Mouse (Mus musculus): ENCODE measurements around the gene Cfap45. TPM values are rescaled to one million over a fixed set of nuclear protein-coding genes. Genes with fewer than 3 reads are reported as not detected.

Cfap45 gene
- polyA plus RNA-seq, 1 experiment from 2014 or later: 5.2 TPM

- no peaks in the 10 kb centered on the region for H3K9me3 ChIP-seq
- peak within 1 kb of the TSS; percentile 65 for H3K9ac ChIP-seq
- peaks cover 62% of the 10 kb centered on the region for H3K27me3 ChIP-seq
- peak within 1 kb of the TSS; percentile 56 for H3K4me2 ChIP-seq
- ATAC-seq (ENCODE audit: low FRiP score): peak; percentile 33
- 2% methylated on average over 30 of the region's 30 CpGs for WGBS
- H3K4me3 ChIP-seq: peak within 1 kb of the TSS; percentile 42
- peaks cover 50% of the 10 kb centered on the region for H3K4me1 ChIP-seq (replicated peaks)
- 0 out of 2 replicates have a peak within 1 kb of the TSS, but pooled peaks have one; percentile 12 for H3K27ac ChIP-seq
- peaks cover 42% of the 10 kb centered on the region for H3K36me3 ChIP-seq
Measured at GRCm38 (mm10) chr1:172499765-172500441, 20.7 kb upstream of the Cfap45 start, which contains the start of gene Tagln2. TSS of gene Tagln2 (plus strand) at chr1:172500047.

- peak overlapping the region; percentile 12; the same call in 1 of the 2 replicates for H3K27ac ChIP-seq
- peak overlapping the region; percentile 56 for H3K4me2 ChIP-seq
- peak; percentile 6; the same call in 1 of the 2 replicates for ATAC-seq (ENCODE audit: low FRiP score)
- H3K36me3 ChIP-seq: peaks cover 34% of the 10 kb centered on the region
- 1% methylated on average over 56 of the region's 56 CpGs for WGBS
- H3K4me1 ChIP-seq (replicated peaks): peaks cover 52% of the 10 kb centered on the region
- peaks cover 62% of the 10 kb centered on the region for H3K27me3 ChIP-seq
- peak overlapping the region; percentile 42 for H3K4me3 ChIP-seq
- H3K9me3 ChIP-seq: no peaks in the 10 kb centered on the region
- peak overlapping the region; percentile 65 for H3K9ac ChIP-seq
Measured at GRCm38 (mm10) chr1:172500451-172501370, 19.9 kb upstream of the Cfap45 start.

GRCm38 (mm10) chr1:172501371-172502144, 19.0 kb upstream of the Cfap45 start:
- WGBS: 26% methylated on average over 13 of the region's 13 CpGs
- peak; percentile 6; the same call in 1 of the 2 replicates for ATAC-seq (ENCODE audit: low FRiP score)
- Histone ChIP-seq H3K27ac (no peak overlapping the region; the same call in 1 of the 2 replicates), H3K36me3 (peaks cover 26% of the 10 kb centered on the region), H3K4me1 (replicated peaks) (peaks cover 52% of the 10 kb centered on the region), H3K4me2 (peak overlapping the region; percentile 56), H3K27me3 (peaks cover 58% of the 10 kb centered on the region), H3K9me3 (no peaks in the 10 kb centered on the region), H3K4me3 (peak overlapping the region; percentile 42), H3K9ac (0 out of 2 replicates have a peak overlapping the region, but pooled peaks have one; percentile 65)

- Histone ChIP-seq H3K4me2 (peak overlapping the region; percentile 56), H3K27me3 (peaks cover 54% of the 10 kb centered on the region), H3K27ac (peak overlapping the region; percentile 64), H3K36me3 (peaks cover 17% of the 10 kb centered on the region), H3K9ac (no peak overlapping the region; the same call in 1 of the 2 replicates), H3K9me3 (no peaks in the 10 kb centered on the region), H3K4me3 (peak overlapping the region; percentile 11; the same call in 1 of the 2 replicates), H3K4me1 (replicated peaks) (peaks cover 52% of the 10 kb centered on the region)
- ATAC-seq (ENCODE audit: low FRiP score): no peak; the same call in 1 of the 2 replicates
- WGBS: 22% methylated on average over 12 of the region's 13 CpGs
Measured at GRCm38 (mm10) chr1:172502145-172503110, 18.2 kb upstream of the Cfap45 start.

GRCm38 (mm10) chr1:172503111-172503997, 17.2 kb upstream of the Cfap45 start:
- Histone ChIP-seq H3K36me3 (peaks cover 8% of the 10 kb centered on the region), H3K9me3 (no peaks in the 10 kb centered on the region), H3K27me3 (peaks cover 45% of the 10 kb centered on the region), H3K4me3 (peak overlapping the region; percentile 11; the same call in 1 of the 2 replicates), H3K4me1 (replicated peaks) (peaks cover 55% of the 10 kb centered on the region), H3K27ac (peak overlapping the region; percentile 64), H3K4me2 (peak overlapping the region; percentile 56), H3K9ac (peak overlapping the region; percentile 24; the same call in 1 of the 2 replicates)
- ATAC-seq (ENCODE audit: low FRiP score): 0 out of 2 replicates have a peak, but pooled peaks have one; percentile 13
- 26% methylated on average over 14 of the region's 14 CpGs for WGBS

GRCm38 (mm10) chr1:172504756-172505155, 15.8 kb upstream of the Cfap45 start:
- peaks cover 52% of the 10 kb centered on the region for H3K4me1 ChIP-seq (replicated peaks)

GRCm38 (mm10) chr1:172507001-172507400, 13.6 kb upstream of the Cfap45 start:
- Histone ChIP-seq H3K9ac (no peak overlapping the region), H3K4me2 (no peak overlapping the region), H3K9me3 (no peaks in the 10 kb centered on the region), H3K36me3 (no peaks in the 10 kb centered on the region), H3K4me3 (no peak overlapping the region), H3K27ac (no peak overlapping the region), H3K4me1 (replicated peaks) (peaks cover 36% of the 10 kb centered on the region), H3K27me3 (peaks cover 8% of the 10 kb centered on the region)
- no peak for ATAC-seq (ENCODE audit: low FRiP score)
- 63% methylated on average over 5 of the region's 5 CpGs for WGBS

More at GRCm38 (mm10) chr1:172504756-172505155, 15.8 kb upstream of the Cfap45 start:
- no peaks in the 10 kb centered on the region for H3K36me3 ChIP-seq
- no peak for ATAC-seq (ENCODE audit: low FRiP score)
- 76% methylated on average over 8 of the region's 8 CpGs for WGBS
- H3K9me3 ChIP-seq: no peaks in the 10 kb centered on the region
- no peak overlapping the region for H3K4me2 ChIP-seq
- H3K4me3 ChIP-seq: no peak overlapping the region
- H3K27ac ChIP-seq: no peak overlapping the region
- H3K27me3 ChIP-seq: peaks cover 31% of the 10 kb centered on the region
- no peak overlapping the region for H3K9ac ChIP-seq

- Histone ChIP-seq H3K9ac (no peak overlapping the region), H3K36me3 (no peaks in the 10 kb centered on the region), H3K27me3 (peaks cover 2% of the 10 kb centered on the region; the same call in 1 of the 2 replicates), H3K4me2 (no peak overlapping the region), H3K4me3 (no peak overlapping the region), H3K4me1 (replicated peaks) (peaks cover 29% of the 10 kb centered on the region), H3K9me3 (no peaks in the 10 kb centered on the region), H3K27ac (no peak overlapping the region)
- no peak for ATAC-seq (ENCODE audit: low FRiP score)
- 91% methylated on average over 3 of the region's 3 CpGs for WGBS
Measured at GRCm38 (mm10) chr1:172507701-172508100, 12.9 kb upstream of the Cfap45 start.

GRCm38 (mm10) chr1:172508172-172508571, 12.4 kb upstream of the Cfap45 start:
- Histone ChIP-seq H3K4me2 (no peak overlapping the region), H3K4me1 (replicated peaks) (peaks cover 28% of the 10 kb centered on the region), H3K9ac (no peak overlapping the region), H3K9me3 (no peaks in the 10 kb centered on the region), H3K36me3 (no peaks in the 10 kb centered on the region), H3K27me3 (peaks cover 2% of the 10 kb centered on the region; the same call in 1 of the 2 replicates), H3K27ac (no peak overlapping the region), H3K4me3 (no peak overlapping the region)
- 45% methylated on average over 2 of the region's 2 CpGs for WGBS
- no peak for ATAC-seq (ENCODE audit: low FRiP score)

- no peak overlapping the region for H3K4me2 ChIP-seq
- no peaks in the 10 kb centered on the region for H3K9me3 ChIP-seq
- no peaks in the 10 kb centered on the region for H3K36me3 ChIP-seq
- no peak overlapping the region for H3K4me3 ChIP-seq
- no peaks in the 10 kb centered on the region for H3K27me3 ChIP-seq
- WGBS: 77% methylated on average over 5 of the region's 5 CpGs
- ATAC-seq (ENCODE audit: low FRiP score): no peak
- H3K4me1 ChIP-seq (replicated peaks): peaks cover 25% of the 10 kb centered on the region
- no peak overlapping the region for H3K27ac ChIP-seq
- no peak overlapping the region for H3K9ac ChIP-seq
Measured at GRCm38 (mm10) chr1:172509235-172509634, 11.4 kb upstream of the Cfap45 start.

Data from hindbrain, embryonic 13.5 days (tissue).